Mouse (Mus musculus) induced T-regulatory cell, adult 2 months (primary cell): Measurements from ENCODE around the gene Atp9a.

Experiments used
- DNase-seq: peaks from one replicate; pipeline ENCODE4 v3.0.0-alpha.2; 2012; ENCODE audit warnings: low read depth

Atp9a gene

GRCm38 (mm10) chr2:168600750-168601490, 141.3 kb downstream of the Atp9a start:
- DNase-seq = peak; percentile 44

GRCm38 (mm10) chr2:168595693-168596092, 146.5 kb downstream of the Atp9a start:
- peak; percentile 78 for DNase-seq

GRCm38 (mm10) chr2:168593676-168594075, 148.5 kb downstream of the Atp9a start:
- no peak for DNase-seq

GRCm38 (mm10) chr2:168593004-168593403, 149.2 kb downstream of the Atp9a start:
- DNase-seq = peak; percentile 71

- peak; percentile 85 for DNase-seq
Measured at GRCm38 (mm10) chr2:168591076-168591475, 151.1 kb downstream of the Atp9a start.

GRCm38 (mm10) chr2:168590556-168590955, 151.7 kb downstream of the Atp9a start:
- peak; percentile 89 for DNase-seq

- DNase-seq = peak; percentile 88
Measured at GRCm38 (mm10) chr2:168590168-168590551, 152.0 kb downstream of the Atp9a start.

GRCm38 (mm10) chr2:168589368-168590167, 152.6 kb downstream of the Atp9a start:
- peak; percentile 82 for DNase-seq

GRCm38 (mm10) chr2:168588591-168589367, 153.4 kb downstream of the Atp9a start:
- peak; percentile 70 for DNase-seq

GRCm38 (mm10) chr2:168587159-168587558, 155.1 kb downstream of the Atp9a start:
- DNase-seq = no peak

- DNase-seq = no peak
Measured at GRCm38 (mm10) chr2:168586512-168586911, 155.7 kb downstream of the Atp9a start.

- peak; percentile 30 for DNase-seq
Measured at GRCm38 (mm10) chr2:168584857-168585256, 157.4 kb downstream of the Atp9a start.
